Mouse (Mus musculus) spleen, postnatal 36 days (tissue): ENCODE data around the gene Tfpi.
A peak's percentile ranks its signal among the peaks of the same experiment; 100 is the strongest.

Experiments used
- DNase-seq, 2 experiments: peaks; one replicate each; pipeline ENCODE4 v3.0.0; 2022; ENCODE audit warnings: low spot score in 2 of 2, mixed read lengths in 1 of 2

Gene Tfpi

GRCm38 (mm10) chr2:84476577-84476976 lies at the start of gene Tfpi:
Gene Tfpi (minus strand): TSS chr2:84476775.
- DNase-seq = peak in 1 of 2 experiments; percentile 11

- DNase-seq = no peak
Measured at GRCm38 (mm10) chr2:84526221-84526620, 49.6 kb upstream of the Tfpi start.

GRCm38 (mm10) chr2:84525806-84526205 lies 49.2 kb upstream of the Tfpi start:
- DNase-seq = no peak

DNA sequence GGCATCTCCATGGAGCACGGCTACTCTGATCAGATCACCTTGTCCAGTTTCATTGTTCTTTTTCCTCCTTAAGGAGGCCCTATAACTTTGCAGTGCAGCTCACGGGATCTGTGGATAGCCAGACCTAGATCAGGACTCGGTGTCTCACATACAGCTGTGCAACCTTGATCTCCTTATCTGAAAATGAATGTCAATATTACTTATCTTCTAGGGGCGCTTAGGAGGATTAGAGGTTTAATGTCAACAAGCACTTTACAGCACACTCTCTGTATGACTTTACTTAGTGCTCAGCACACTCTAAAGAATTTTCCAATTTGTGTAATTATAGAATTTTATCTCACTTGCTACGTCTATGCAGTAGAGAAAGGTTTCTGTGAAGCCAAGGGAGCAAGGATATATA lies 48.5 kb upstream of the Tfpi start:
- no peak for DNase-seq

DNA sequence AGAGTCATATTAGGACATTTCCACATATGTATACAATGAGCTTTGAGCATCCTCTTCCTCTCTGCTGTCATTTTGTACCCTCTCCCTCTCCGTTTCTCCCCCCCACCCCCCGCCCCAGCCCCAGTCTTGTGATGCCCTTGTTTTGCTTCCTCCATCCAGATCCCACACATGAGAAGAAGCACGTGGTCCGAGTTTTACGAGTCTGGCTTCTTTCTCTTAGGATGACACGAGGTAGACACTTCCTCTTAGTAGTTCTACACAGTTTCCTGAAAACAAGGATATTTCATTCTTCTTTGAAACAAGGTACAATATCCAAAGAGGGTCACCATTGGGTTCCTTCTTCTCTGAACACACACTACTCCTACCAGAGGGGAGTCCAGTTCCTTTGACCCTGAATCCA lies 47.4 kb upstream of the Tfpi start:
- DNase-seq = no peak

- no peak for DNase-seq
Measured at GRCm38 (mm10) chr2:84523103-84523865, 46.7 kb upstream of the Tfpi start.

GRCm38 (mm10) chr2:84519514-84520067 lies 43.0 kb upstream of the Tfpi start:
- DNase-seq = no peak

- no peak for DNase-seq
Measured at GRCm38 (mm10) chr2:84518767-84519166, 42.2 kb upstream of the Tfpi start.

DNA sequence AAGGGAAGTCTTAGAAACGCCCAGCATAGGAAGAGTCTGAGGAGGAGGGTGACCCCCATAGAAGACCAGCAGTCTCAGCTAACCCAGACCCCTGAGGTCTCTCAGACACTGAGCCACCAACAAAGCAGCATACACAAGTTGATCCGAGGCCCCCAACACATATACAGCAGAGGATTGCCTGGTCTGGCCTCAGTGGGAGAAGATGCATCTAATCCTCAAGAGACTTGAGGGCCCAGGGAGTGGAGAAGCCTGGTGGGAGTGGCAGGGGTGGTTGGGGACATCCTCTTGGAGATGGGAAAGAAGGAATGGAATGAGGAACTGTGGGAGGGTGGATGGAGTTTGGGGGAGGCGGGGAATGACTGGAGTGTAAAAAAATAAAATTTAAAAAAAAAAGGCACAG lies 36.7 kb upstream of the Tfpi start:
- DNase-seq = no peak

DNA sequence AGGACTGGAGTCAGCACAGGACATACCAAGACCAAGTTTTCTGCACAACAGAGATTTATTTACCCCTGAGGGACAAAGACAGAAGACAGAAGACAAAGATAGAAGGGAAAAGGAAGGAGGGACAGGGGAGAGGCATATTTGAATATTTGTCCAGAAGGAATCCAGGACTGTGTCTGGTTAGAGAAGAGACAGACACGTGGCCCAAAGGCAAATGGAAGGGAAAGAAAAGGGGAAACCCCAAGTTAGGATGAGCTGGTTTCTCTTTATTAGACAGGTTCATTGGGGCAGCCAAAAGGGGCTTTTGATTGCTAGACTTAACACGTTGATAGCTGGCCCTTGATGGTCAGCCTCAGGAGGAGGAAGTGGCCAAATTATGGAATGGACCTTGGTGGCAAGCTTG lies 34.9 kb upstream of the Tfpi start:
- no peak for DNase-seq

- DNase-seq = no peak
Measured at GRCm38 (mm10) chr2:84511036-84511435, 34.5 kb upstream of the Tfpi start.

GRCm38 (mm10) chr2:84504954-84505394 lies 28.4 kb upstream of the Tfpi start:
- peak; percentile 12 to 28 for DNase-seq

DNA sequence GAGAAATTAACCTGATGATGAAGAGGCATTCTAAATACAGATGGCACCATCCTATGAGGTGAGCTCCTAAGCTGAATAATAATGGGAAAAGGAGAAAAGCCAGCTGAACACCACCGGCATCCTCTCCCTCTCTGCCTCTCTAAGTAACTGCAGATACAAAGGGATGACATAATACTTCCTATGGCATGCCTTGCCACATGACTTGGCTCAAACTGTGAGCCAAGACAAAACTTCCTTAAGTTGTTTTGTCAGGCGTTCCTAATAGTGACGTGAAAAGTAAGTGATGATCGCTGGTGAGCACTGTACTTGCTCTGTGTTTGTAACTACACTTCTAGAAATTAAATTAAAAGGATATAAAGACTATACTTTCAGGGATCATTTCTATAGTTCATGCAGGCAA lies 27.7 kb upstream of the Tfpi start:
- no peak for DNase-seq

DNA sequence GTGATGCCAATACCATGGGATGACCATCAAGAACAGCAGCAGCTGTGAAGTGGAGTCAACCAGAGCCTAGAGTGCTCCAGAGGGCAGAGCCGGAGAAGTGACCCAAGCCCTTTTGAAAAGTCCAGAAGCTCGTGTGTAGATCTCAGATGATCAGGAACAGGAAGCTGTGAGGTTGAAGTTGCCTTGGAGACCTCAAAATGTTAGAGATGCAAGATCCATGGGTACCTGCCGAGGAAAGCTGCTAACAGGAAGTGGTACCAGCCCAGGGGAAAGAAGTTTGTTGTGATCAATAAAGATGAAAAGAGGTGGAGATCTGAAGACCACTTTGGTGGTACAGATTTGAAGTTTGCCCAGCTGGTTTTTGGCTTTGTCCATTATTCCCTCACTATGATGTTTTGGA lies 22.3 kb upstream of the Tfpi start:
- DNase-seq = no peak

DNA sequence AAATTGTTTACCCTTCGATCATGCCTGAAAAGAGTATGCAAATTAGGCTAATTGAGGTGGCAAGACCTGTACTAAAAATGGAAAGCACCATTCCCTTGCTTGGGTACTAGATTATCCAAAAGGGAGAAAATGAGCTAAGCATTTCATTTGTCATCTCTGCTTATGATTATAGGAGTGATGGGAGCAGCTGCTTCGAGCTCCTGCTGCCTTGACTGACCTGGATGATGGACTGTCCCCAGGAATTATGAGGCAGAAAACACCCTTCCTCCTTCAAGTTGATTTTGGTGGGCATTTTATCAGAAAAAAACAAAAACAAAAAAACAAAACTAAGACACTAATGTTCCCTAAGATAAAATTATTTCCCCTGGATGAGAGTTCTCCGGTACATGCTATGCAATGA lies 18.5 kb upstream of the Tfpi start:
- no peak for DNase-seq

- DNase-seq = no peak
Measured at GRCm38 (mm10) chr2:84493626-84494025, 17.1 kb upstream of the Tfpi start.

GRCm38 (mm10) chr2:84491715-84492114 lies 15.1 kb upstream of the Tfpi start:
- no peak for DNase-seq

DNA sequence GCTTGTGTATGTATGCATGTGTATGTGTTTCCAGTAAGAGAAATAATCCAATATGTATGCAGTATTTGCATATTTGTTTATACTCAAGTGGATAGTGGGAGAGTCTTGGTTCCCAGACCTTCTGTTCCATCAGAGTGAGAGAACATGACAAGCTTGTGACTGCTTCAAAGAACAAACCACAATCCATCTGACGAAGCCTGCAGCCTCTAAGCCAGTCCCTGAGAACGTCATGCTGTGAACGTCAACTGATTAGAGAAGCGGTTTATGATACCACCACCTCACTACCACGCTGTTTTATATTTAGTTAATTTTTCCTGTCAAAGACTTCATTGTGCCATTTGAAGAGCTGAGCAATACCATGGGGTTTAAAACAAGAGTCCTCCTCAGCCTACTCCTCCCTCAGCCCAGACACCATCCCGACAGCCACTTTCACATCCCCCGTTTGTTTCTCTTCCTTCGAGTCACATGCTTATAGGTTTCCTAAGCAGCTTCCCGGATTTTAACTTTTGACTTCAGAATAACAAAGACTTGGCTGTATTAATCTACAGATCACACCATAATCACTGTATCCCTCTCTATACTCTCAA lies 11.2 kb upstream of the Tfpi start:
- DNase-seq = no peak

GRCm38 (mm10) chr2:84481863-84482262 lies 5.3 kb upstream of the Tfpi start:
- DNase-seq = peak; percentile 65 to 70

DNA sequence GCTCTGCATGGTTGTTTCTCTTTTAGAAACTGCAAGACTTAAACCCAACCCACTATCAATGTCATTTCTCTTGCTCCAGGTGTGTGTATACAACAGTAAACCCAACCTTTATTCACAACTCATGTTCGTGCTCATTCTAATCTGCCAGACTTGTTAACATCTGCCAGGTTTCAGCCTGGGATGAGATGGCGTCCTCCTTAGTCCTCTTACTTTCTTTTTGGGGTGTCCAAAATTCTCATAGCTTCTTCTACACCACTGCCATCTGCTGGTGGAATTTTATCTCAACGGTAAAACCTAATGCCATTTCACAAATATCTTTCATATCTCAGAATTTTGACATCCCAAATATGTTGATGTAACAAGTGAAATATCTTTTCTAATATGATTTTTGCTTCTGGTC lies 2.5 kb upstream of the Tfpi start:
- peak; percentile 50 to 62 for DNase-seq

GRCm38 (mm10) chr2:84477759-84478158 lies 1.2 kb upstream of the Tfpi start:
- no peak for DNase-seq

DNA sequence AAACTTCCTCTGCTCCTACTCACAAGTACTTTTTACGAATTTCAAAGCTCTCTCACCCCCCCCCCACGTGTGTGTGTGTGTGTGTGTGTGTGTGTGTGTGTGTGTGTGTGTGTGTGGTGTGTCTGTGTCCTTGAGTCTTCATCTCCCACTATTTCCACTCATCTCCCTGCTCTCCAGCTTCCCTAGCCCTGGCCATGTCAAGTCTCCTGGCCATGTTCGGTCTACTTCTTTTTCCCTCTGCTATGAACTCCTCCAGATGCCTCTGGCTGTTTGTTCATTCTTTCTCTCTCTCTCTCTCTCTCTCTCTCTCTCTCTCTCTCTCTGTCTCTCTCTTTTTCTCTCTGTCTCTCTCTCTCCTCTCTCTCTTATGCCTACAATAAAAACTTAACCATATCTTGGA lies 444 bp downstream of the Tfpi start:
- no peak for DNase-seq

- DNase-seq = no peak
Measured at GRCm38 (mm10) chr2:84475601-84476000, 974 bp downstream of the Tfpi start.
